Mouse (Mus musculus) right cerebral cortex, adult 2 months (tissue): ENCODE data around the gene Htr1d.
A peak's percentile ranks its signal among the peaks of the same experiment; 100 is the strongest.

Source experiments
- DNase-seq, 2 experiments: peaks; one replicate each; pipeline ENCODE4 v3.0.0; 2021 to 2022; ENCODE audit warnings: low spot score in 2 of 2

Htr1d gene

GRCm38 (mm10) chr4:136423224-136423623, at the start of gene Htr1d:
Gene Htr1d, plus strand, starts transcription at chr4:136423524.
- DNase-seq: no peak

GRCm38 (mm10) chr4:136377001-136377400, 46.3 kb upstream of the Htr1d start:
- no peak for DNase-seq

GRCm38 (mm10) chr4:136383052-136383451, 40.3 kb upstream of the Htr1d start:
- DNase-seq: no peak

- no peak for DNase-seq
These were observed 39.5 kb upstream of the Htr1d start for GRCm38 (mm10) chr4:136383839-136384238.

GRCm38 (mm10) chr4:136387261-136387660, 36.1 kb upstream of the Htr1d start:
- DNase-seq: no peak

- DNase-seq: no peak
These were observed 21.5 kb upstream of the Htr1d start for GRCm38 (mm10) chr4:136401806-136402205.

GRCm38 (mm10) chr4:136407831-136408230, 15.5 kb upstream of the Htr1d start:
- no peak for DNase-seq

GRCm38 (mm10) chr4:136411995-136412765, 11.1 kb upstream of the Htr1d start:
- no peak for DNase-seq

GRCm38 (mm10) chr4:136415477-136415876, 7.8 kb upstream of the Htr1d start:
- DNase-seq: no peak

GRCm38 (mm10) chr4:136418962-136419361, 4.4 kb upstream of the Htr1d start:
- no peak for DNase-seq

GRCm38 (mm10) chr4:136419386-136419785, 3.9 kb upstream of the Htr1d start:
- DNase-seq: no peak

- no peak for DNase-seq
These were observed 1.0 kb downstream of the Htr1d start for GRCm38 (mm10) chr4:136424120-136424999.

- DNase-seq: no peak
These were observed 1.6 kb downstream of the Htr1d start for GRCm38 (mm10) chr4:136425000-136425288.

- DNase-seq: no peak
These were observed 7.5 kb downstream of the Htr1d start for GRCm38 (mm10) chr4:136430609-136431375.

- DNase-seq: peak; percentile 48 to 52
These were observed 8.0 kb downstream of the Htr1d start for GRCm38 (mm10) chr4:136431376-136431693.

GRCm38 (mm10) chr4:136434029-136434428, 10.7 kb downstream of the Htr1d start:
- DNase-seq: no peak

GRCm38 (mm10) chr4:136439106-136439505, 15.8 kb downstream of the Htr1d start:
- no peak for DNase-seq

- DNase-seq: no peak
These were observed 18.2 kb downstream of the Htr1d start for GRCm38 (mm10) chr4:136441354-136442043.

- DNase-seq: no peak
These were observed 21.2 kb downstream of the Htr1d start for GRCm38 (mm10) chr4:136444561-136444960.

GRCm38 (mm10) chr4:136449795-136450194, 26.5 kb downstream of the Htr1d start:
- no peak for DNase-seq

- no peak for DNase-seq
These were observed 26.9 kb downstream of the Htr1d start for GRCm38 (mm10) chr4:136450271-136450670.

GRCm38 (mm10) chr4:136451564-136451963, 28.2 kb downstream of the Htr1d start:
- no peak for DNase-seq
